Mouse (Mus musculus) limb, embryonic 11.5 days (tissue): Measurements from ENCODE around the gene Cand1. TPM values are rescaled to one million over a fixed set of nuclear protein-coding genes. Genes with fewer than 3 reads are reported as not detected.
A peak's percentile ranks its signal among the peaks of the same experiment; 100 is the strongest.

ENCODE experiments used
- ATAC-seq: fragments of 200-750 bp; cut with Nextera tagmentation; 2 replicates; pipeline ENCODE4 v1.8.0; 2017; ENCODE audit warnings: low read depth; ENCODE audit not compliant: insufficient number of reproducible peaks, low FRiP score, low TSS enrichment
- DNase-seq: peaks from one replicate; pipeline ENCODE4 v3.0.0-alpha.2; 2015; ENCODE audit warnings: low spot score
- H3K27ac ChIP-seq: fragments of 300-500 bp; sonication (generic); replicated peaks from 2 replicates; pipeline ENCODE4 v1.5.1; 2014; ENCODE audit warnings: low read depth, mild to moderate bottlenecking, low read length
- H3K27me3 ChIP-seq: fragments of 300-500 bp; sonication (generic); 2 replicates; pipeline ENCODE4 v1.6.1; 2014; ENCODE audit warnings: mild to moderate bottlenecking, low read length, mixed read lengths; ENCODE audit not compliant: control insufficient read depth, insufficient read depth
- H3K36me3 ChIP-seq: fragments of 300-500 bp; sonication (generic); 2 replicates; pipeline ENCODE4 v1.6.1; 2014; ENCODE audit warnings: mild to moderate bottlenecking, low read length, moderate library complexity, mixed read lengths; ENCODE audit not compliant: control insufficient read depth, insufficient read depth
- H3K4me1 ChIP-seq: fragments of 300-500 bp; sonication (generic); 2 replicates; pipeline ENCODE4 v1.6.1; 2014; ENCODE audit warnings: low read length, mixed read lengths; ENCODE audit not compliant: control insufficient read depth, insufficient read depth
- H3K4me2 ChIP-seq: fragments of 300-500 bp; sonication (generic); 2 replicates; pipeline ENCODE4 v1.6.1; 2014; ENCODE audit warnings: low read depth, mild to moderate bottlenecking, moderate library complexity; ENCODE audit not compliant: severe bottlenecking
- H3K4me3 ChIP-seq: fragments of 300-500 bp; sonication (generic); 2 replicates; pipeline ENCODE4 v1.5.1; 2014; ENCODE audit warnings: low read depth, low read length
- H3K9ac ChIP-seq: fragments of 300-500 bp; sonication (generic); 2 replicates; pipeline ENCODE4 v1.6.1; 2014; ENCODE audit warnings: mild to moderate bottlenecking, low read length
- H3K9me3 ChIP-seq: fragments of 300-500 bp; sonication (generic); 2 replicates; pipeline ENCODE4 v1.6.1; 2016; ENCODE audit warnings: low read length; ENCODE audit not compliant: control insufficient read depth
- WGBS: fragments of 180-500 bp; shearing (Covaris S2); extraction: QIAGEN DNeasy Blood & Tissue Kit; methylation state at CpG from one replicate; pipeline ENCODE4 v1.1.7; 2014; 5-methylcytosine and 5-hydroxymethylcytosine counted together
- polyA plus RNA-seq: library from polyadenylated mRNA; unstranded; fragments of >200 nt; fragmentation: Nextera tagmentation; extraction: Ambion mirVana; gene quantifications from 2 replicates; pipeline ENCODE4 v1.2.1, GENCODE M21; 2014

Cand1 gene
- polyA plus RNA-seq, 1 experiment from 2014 or later = 127 TPM

- Histone ChIP-seq H3K9ac (no peak overlapping the region), H3K27ac (no peak overlapping the region), H3K36me3 (no peaks in the 10 kb centered on the region), H3K4me1 (no peaks in the 10 kb centered on the region), H3K9me3 (no peaks in the 10 kb centered on the region), H3K27me3 (no peaks in the 10 kb centered on the region), H3K4me2 (no peak overlapping the region), H3K4me3 (no peak overlapping the region)
- 89% methylated on average over 5 of the region's 5 CpGs for WGBS
- ATAC-seq = no peak
- no peak for DNase-seq
Observed at GRCm38 (mm10) chr10:119262821-119263220, 23.0 kb upstream of the Cand1 start.

DNA sequence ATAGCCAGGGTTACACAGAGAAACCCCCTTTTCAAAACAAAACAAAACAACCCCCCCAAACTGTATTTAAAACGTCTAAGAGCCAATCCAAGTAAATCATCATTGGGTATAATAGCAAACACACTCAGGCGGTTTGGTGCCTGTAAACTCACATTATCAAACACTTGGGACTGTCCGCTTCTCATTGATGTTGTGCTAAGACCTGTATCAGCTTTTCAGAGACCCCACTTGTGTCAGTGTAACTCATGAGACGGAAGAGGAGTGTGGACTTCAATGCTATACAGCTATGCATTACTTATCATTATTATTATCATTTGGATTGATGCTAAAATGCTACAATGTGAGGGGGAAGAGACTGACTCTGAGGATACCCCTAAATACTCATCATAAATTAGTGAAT lies 18.0 kb upstream of the Cand1 start:
- no peaks in the 10 kb centered on the region for H3K36me3 ChIP-seq

GRCm38 (mm10) chr10:119244146-119244545 lies 4.3 kb upstream of the Cand1 start:
- ATAC-seq (no peak), DNase-seq (no peak)
- Histone ChIP-seq H3K4me2 (no peak overlapping the region), H3K4me3 (no peak overlapping the region), H3K27me3 (no peaks in the 10 kb centered on the region), H3K9me3 (no peaks in the 10 kb centered on the region), H3K36me3 (no peaks in the 10 kb centered on the region), H3K9ac (no peak overlapping the region), H3K27ac (no peak overlapping the region), H3K4me1 (no peaks in the 10 kb centered on the region)
- 88% methylated on average over 14 of the region's 14 CpGs for WGBS

More for the DNA sequence above, 18.0 kb upstream of the Cand1 start:
- Histone ChIP-seq H3K4me2 (no peak overlapping the region), H3K9ac (no peak overlapping the region), H3K4me3 (no peak overlapping the region), H3K27ac (no peak overlapping the region), H3K9me3 (no peaks in the 10 kb centered on the region), H3K4me1 (no peaks in the 10 kb centered on the region), H3K27me3 (no peaks in the 10 kb centered on the region)
- 76% methylated on average over 4 of the region's 4 CpGs for WGBS
- ATAC-seq (no peak), DNase-seq (no peak)

GRCm38 (mm10) chr10:119240722-119241089 lies 851 bp upstream of the Cand1 start:
- no peaks in the 10 kb centered on the region for H3K36me3 ChIP-seq
- no peak for ATAC-seq
- 6% methylated on average over 9 of the region's 9 CpGs for WGBS

DNA sequence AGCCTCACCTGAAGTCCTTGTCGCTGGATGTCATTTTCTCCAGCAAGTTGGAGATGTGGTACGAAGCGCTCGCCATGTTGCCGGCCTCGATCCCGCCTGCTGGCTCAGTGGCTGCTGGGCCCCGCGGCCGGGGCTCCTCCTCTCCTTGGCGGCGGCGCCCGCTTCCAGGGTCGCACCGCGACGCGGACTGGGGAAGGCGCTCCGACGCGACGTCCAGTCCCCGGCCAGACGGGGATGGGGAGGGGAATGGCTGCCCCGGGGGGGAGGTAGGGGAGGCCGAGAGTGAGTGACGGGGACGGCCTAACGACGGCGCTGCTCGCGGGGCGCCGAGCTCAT lies 254 bp downstream of the Cand1 start:
- ATAC-seq = peak; percentile 66
- peak overlapping the region; percentile 98 for H3K9ac ChIP-seq
- H3K4me1 ChIP-seq = no peaks in the 10 kb centered on the region
- H3K9me3 ChIP-seq = no peaks in the 10 kb centered on the region
- H3K4me2 ChIP-seq = peak overlapping the region; percentile 32; the same call in 1 of the 2 replicates
- 0% methylated on average over 36 of the region's 37 CpGs for WGBS
- no peak for DNase-seq
- H3K27me3 ChIP-seq = no peaks in the 10 kb centered on the region
- peak overlapping the region; percentile 96 for H3K4me3 ChIP-seq
- peaks cover 2% of the 10 kb centered on the region; the same call in 1 of the 2 replicates for H3K36me3 ChIP-seq
- peak overlapping the region; percentile 97 for H3K27ac ChIP-seq

More at GRCm38 (mm10) chr10:119240722-119241089, 851 bp upstream of the Cand1 start:
- peak overlapping the region; percentile 96 for H3K4me3 ChIP-seq
- peak overlapping the region; percentile 51 for H3K4me2 ChIP-seq
- no peaks in the 10 kb centered on the region for H3K9me3 ChIP-seq
- no peaks in the 10 kb centered on the region for H3K27me3 ChIP-seq
- DNase-seq = no peak
- H3K4me1 ChIP-seq = no peaks in the 10 kb centered on the region
- H3K27ac ChIP-seq = peak overlapping the region; percentile 57
- H3K9ac ChIP-seq = peak overlapping the region; percentile 67

DNA sequence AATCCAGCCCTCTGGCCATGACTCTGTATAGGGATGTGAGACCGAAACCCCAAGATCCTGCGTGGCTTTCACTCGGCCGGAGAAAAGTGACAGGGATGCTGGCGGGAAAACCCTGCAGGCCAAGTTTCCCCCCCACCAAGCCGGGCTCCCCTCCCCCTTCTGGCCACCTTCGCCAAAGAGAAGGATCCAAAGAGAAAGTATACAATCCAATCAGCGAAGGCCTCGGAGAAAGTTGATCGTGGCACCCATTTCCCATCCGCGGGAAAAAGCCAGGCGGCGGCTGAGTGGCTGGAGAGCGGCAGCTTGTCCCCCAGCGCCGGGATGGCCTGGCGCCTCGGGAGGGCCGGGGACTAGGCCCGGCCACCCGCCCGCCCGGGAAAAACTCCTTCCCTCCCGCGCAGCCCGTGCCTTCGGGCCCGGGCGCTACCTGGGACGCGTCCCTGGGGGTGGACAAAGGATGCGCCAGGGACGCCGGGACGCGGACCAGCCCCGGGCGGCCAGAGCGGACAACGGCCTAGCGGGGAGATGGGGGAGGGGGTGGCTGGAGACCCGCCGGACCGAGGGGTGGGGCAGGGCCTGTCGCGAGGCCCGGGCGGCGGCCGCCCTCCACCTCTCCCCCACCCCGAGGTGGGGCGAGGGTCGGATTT lies 747 bp downstream of the Cand1 start:
- Histone ChIP-seq H3K9me3 (no peaks in the 10 kb centered on the region), H3K27ac (peak overlapping the region; percentile 97), H3K9ac (peak overlapping the region; percentile 98), H3K27me3 (no peaks in the 10 kb centered on the region), H3K36me3 (peaks cover 2% of the 10 kb centered on the region; the same call in 1 of the 2 replicates), H3K4me2 (peak overlapping the region; percentile 80), H3K4me1 (no peaks in the 10 kb centered on the region), H3K4me3 (peak overlapping the region; percentile 96)
- ATAC-seq (peak; percentile 38), DNase-seq (peak; percentile 72)
- under 1% methylated on average over 52 of the region's 54 CpGs for WGBS

DNA sequence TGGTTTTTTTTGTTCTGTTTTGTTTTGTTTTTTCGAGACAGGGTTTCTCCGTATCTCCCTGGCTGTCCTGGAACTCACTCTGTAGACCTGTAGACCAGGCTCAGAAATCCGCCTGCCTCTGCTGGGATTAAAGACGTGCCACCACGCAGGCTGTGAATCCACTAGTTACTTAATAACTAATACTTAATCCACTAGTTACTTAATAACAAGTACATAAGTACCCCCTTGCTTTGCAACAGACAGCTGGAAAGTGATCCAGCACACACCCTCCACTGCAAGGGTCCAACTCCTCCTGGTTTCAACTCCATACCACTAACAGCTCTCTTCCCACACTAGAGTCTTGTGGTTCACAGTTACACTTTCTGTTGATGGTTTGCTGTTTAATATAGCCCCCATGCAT lies 8.3 kb downstream of the Cand1 start:
- H3K4me3 ChIP-seq = no peak overlapping the region
- no peaks in the 10 kb centered on the region for H3K9me3 ChIP-seq
- no peaks in the 10 kb centered on the region for H3K27me3 ChIP-seq
- no peak overlapping the region for H3K9ac ChIP-seq
- 97% methylated on average over 5 of the region's 5 CpGs for WGBS
- ATAC-seq (no peak), DNase-seq (no peak)
- H3K36me3 ChIP-seq = peaks cover 2% of the 10 kb centered on the region; the same call in 1 of the 2 replicates
- H3K4me1 ChIP-seq = no peaks in the 10 kb centered on the region
- H3K4me2 ChIP-seq = no peak overlapping the region
- H3K27ac ChIP-seq = no peak overlapping the region

DNA sequence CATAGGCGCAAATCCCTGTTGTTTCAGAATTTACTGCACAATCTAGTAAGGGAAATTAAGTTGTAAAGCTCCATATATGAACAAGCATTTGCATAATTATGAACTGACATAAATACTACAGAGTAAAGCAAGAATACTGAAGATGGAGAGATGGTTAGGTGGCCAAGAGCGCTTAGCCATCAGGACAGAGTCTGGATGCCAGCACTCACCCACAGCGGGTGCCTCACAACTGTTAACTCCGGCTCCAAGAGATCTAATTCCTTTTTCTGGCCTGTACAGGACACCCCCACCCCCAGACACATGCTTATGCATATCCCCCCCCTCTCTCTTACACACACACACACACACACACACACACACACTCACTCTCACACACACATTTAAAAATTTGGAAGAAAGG lies 9.2 kb downstream of the Cand1 start:
- H3K27ac ChIP-seq = no peak overlapping the region
- no peak overlapping the region for H3K4me2 ChIP-seq
- H3K27me3 ChIP-seq = no peaks in the 10 kb centered on the region
- DNase-seq (no peak), ATAC-seq (no peak)
- 92% methylated on average over 4 of the region's 4 CpGs for WGBS
- no peaks in the 10 kb centered on the region for H3K9me3 ChIP-seq
- H3K4me1 ChIP-seq = no peaks in the 10 kb centered on the region
- H3K4me3 ChIP-seq = no peak overlapping the region
- H3K36me3 ChIP-seq = peaks cover 6% of the 10 kb centered on the region
- no peak overlapping the region for H3K9ac ChIP-seq
